Mouse (Mus musculus) heart, embryonic 10.5 days (tissue): ENCODE data around the gene Med22. TPM values are rescaled to one million over a fixed set of nuclear protein-coding genes. Genes with fewer than 3 reads are reported as not detected.

Source experiments
- DNase-seq: peaks from one replicate; pipeline ENCODE4 v3.0.0-alpha.2; 2017; ENCODE audit warnings: low spot score
- H3K27ac ChIP-seq: fragments of 300-500 bp; sonication (generic); 2 replicates; pipeline ENCODE4 v1.5.1; 2016; ENCODE audit warnings: mild to moderate bottlenecking
- H3K27me3 ChIP-seq: fragments of 300-500 bp; sonication (generic); 2 replicates; pipeline ENCODE4 v1.6.1; 2016; ENCODE audit warnings: mild to moderate bottlenecking; ENCODE audit not compliant: poor library complexity, insufficient read depth, severe bottlenecking
- H3K36me3 ChIP-seq: fragments of 300-500 bp; sonication (generic); 2 replicates; pipeline ENCODE4 v1.6.1; 2016; ENCODE audit warnings: mild to moderate bottlenecking, moderate library complexity
- H3K4me1 ChIP-seq: fragments of 300-500 bp; sonication (generic); 2 replicates; pipeline ENCODE4 v1.6.1; 2016; ENCODE audit warnings: mild to moderate bottlenecking
- H3K4me3 ChIP-seq: fragments of 300-500 bp; sonication (generic); 2 replicates; pipeline ENCODE4 v1.5.1; 2016; ENCODE audit warnings: mild to moderate bottlenecking, moderate library complexity
- H3K9me3 ChIP-seq: fragments of 300-500 bp; sonication (generic); 2 replicates; pipeline ENCODE4 v1.6.1; 2016; ENCODE audit warnings: mild to moderate bottlenecking, moderate library complexity
- WGBS: fragments of 180-500 bp; shearing (Covaris S2); methylation state at CpG from one replicate; pipeline ENCODE4 v1.1.7; 2016; 5-methylcytosine and 5-hydroxymethylcytosine counted together
- polyA plus RNA-seq: library from polyadenylated mRNA; unstranded; fragments of >200 nt; fragmentation: Nextera tagmentation; extraction: Ambion mirVana; gene quantifications from 2 replicates; pipeline ENCODE4 v1.2.1, GENCODE M21; 2016

Gene Med22
- polyA plus RNA-seq, 1 experiment from 2014 or later = 55.0 TPM

- peak; percentile 98 for DNase-seq
- Histone ChIP-seq H3K27me3 (no peaks in the 10 kb centered on the region), H3K27ac (peak within 1 kb of the TSS; percentile 95), H3K4me1 (peaks cover 32% of the 10 kb centered on the region), H3K4me3 (peak within 1 kb of the TSS; percentile 97), H3K9me3 (no peaks in the 10 kb centered on the region), H3K36me3 (peaks cover 33% of the 10 kb centered on the region)
- WGBS = 1% methylated on average over 69 of the region's 70 CpGs
Observed at GRCm38 (mm10) chr2:26933304-26934055, 23.0 kb upstream of the Med22 start, which contains the start of the genes Surf4 and Stkld1. Surf4 (minus strand) TSS chr2:26933928. Stkld1 (plus strand) TSS chr2:26934047.

- DNase-seq = peak; percentile 83
- Histone ChIP-seq H3K9me3 (no peaks in the 10 kb centered on the region), H3K4me3 (peak overlapping the region; percentile 97), H3K27ac (peak overlapping the region; percentile 95), H3K36me3 (peaks cover 41% of the 10 kb centered on the region), H3K27me3 (no peaks in the 10 kb centered on the region), H3K4me1 (peaks cover 35% of the 10 kb centered on the region)
- whole genome bisulfite sequencing = 1% methylated on average over 46 of the region's 49 CpGs
Observed at GRCm38 (mm10) chr2:26932473-26933303, 22.2 kb upstream of the Med22 start.

GRCm38 (mm10) chr2:26930390-26930789 is 19.9 kb upstream of the Med22 start:
- H3K9me3 ChIP-seq = no peaks in the 10 kb centered on the region
- peaks cover 64% of the 10 kb centered on the region for H3K36me3 ChIP-seq
- H3K27ac ChIP-seq = no peak overlapping the region
- WGBS = 62% methylated on average over 1 of the region's 1 CpGs
- H3K4me1 ChIP-seq = peaks cover 35% of the 10 kb centered on the region
- no peaks in the 10 kb centered on the region for H3K27me3 ChIP-seq
- no peak for DNase-seq
- no peak overlapping the region for H3K4me3 ChIP-seq

- peaks cover 89% of the 10 kb centered on the region for H3K36me3 ChIP-seq
- DNase-seq = no peak
- 83% methylated on average over 6 of the region's 6 CpGs for WGBS
- no peaks in the 10 kb centered on the region for H3K9me3 ChIP-seq
- peaks cover 30% of the 10 kb centered on the region for H3K4me1 ChIP-seq
- no peak overlapping the region for H3K27ac ChIP-seq
- H3K4me3 ChIP-seq = no peak overlapping the region
- no peaks in the 10 kb centered on the region for H3K27me3 ChIP-seq
Observed at GRCm38 (mm10) chr2:26927745-26928476, 17.4 kb upstream of the Med22 start.

GRCm38 (mm10) chr2:26921784-26922183 is 11.3 kb upstream of the Med22 start:
- no peaks in the 10 kb centered on the region for H3K27me3 ChIP-seq
- no peak overlapping the region for H3K4me3 ChIP-seq
- 74% methylated on average over 9 of the region's 9 CpGs for WGBS
- H3K36me3 ChIP-seq = peaks cover 91% of the 10 kb centered on the region
- no peak for DNase-seq
- H3K27ac ChIP-seq = no peak overlapping the region
- no peaks in the 10 kb centered on the region for H3K9me3 ChIP-seq
- peaks cover 15% of the 10 kb centered on the region for H3K4me1 ChIP-seq

- no peaks in the 10 kb centered on the region for H3K27me3 ChIP-seq
- H3K4me3 ChIP-seq = no peak overlapping the region
- H3K4me1 ChIP-seq = peaks cover 23% of the 10 kb centered on the region
- no peak for DNase-seq
- 89% methylated on average over 6 of the region's 6 CpGs for WGBS
- no peaks in the 10 kb centered on the region for H3K9me3 ChIP-seq
- peaks cover 76% of the 10 kb centered on the region for H3K36me3 ChIP-seq
- no peak overlapping the region for H3K27ac ChIP-seq
Observed at GRCm38 (mm10) chr2:26920190-26920855, 9.8 kb upstream of the Med22 start.

- Histone ChIP-seq H3K9me3 (no peaks in the 10 kb centered on the region), H3K4me3 (no peak overlapping the region), H3K4me1 (peaks cover 27% of the 10 kb centered on the region), H3K36me3 (peaks cover 71% of the 10 kb centered on the region), H3K27ac (no peak overlapping the region), H3K27me3 (no peaks in the 10 kb centered on the region)
- 83% methylated on average over 3 of the region's 3 CpGs for WGBS
- no peak for DNase-seq
Observed at GRCm38 (mm10) chr2:26919684-26920083, 9.2 kb upstream of the Med22 start.

GRCm38 (mm10) chr2:26916738-26917137 is 6.3 kb upstream of the Med22 start:
- 4% methylated on average over 13 of the region's 13 CpGs for WGBS
- H3K4me3 ChIP-seq = peak overlapping the region; percentile 76
- peaks cover 38% of the 10 kb centered on the region for H3K4me1 ChIP-seq
- H3K36me3 ChIP-seq = peaks cover 71% of the 10 kb centered on the region
- H3K9me3 ChIP-seq = no peaks in the 10 kb centered on the region
- no peaks in the 10 kb centered on the region for H3K27me3 ChIP-seq
- H3K27ac ChIP-seq = peak overlapping the region; percentile 90
- no peak for DNase-seq

- Histone ChIP-seq H3K27ac (peak within 1 kb of the TSS; percentile 90), H3K4me3 (peak within 1 kb of the TSS; percentile 76), H3K36me3 (peaks cover 70% of the 10 kb centered on the region), H3K27me3 (no peaks in the 10 kb centered on the region), H3K9me3 (no peaks in the 10 kb centered on the region), H3K4me1 (peaks cover 41% of the 10 kb centered on the region)
- 2% methylated on average over 47 of the region's 47 CpGs for WGBS
- DNase-seq = peak; percentile 94
Observed at GRCm38 (mm10) chr2:26915927-26916728, 5.7 kb upstream of the Med22 start, which contains the start of the genes Surf2 and Surf1. Surf2 (plus strand) TSS chr2:26916367. Surf1 (minus strand) TSS chr2:26916530.

GRCm38 (mm10) chr2:26914148-26914941 is 3.9 kb upstream of the Med22 start:
- H3K4me1 ChIP-seq = peaks cover 41% of the 10 kb centered on the region
- H3K9me3 ChIP-seq = no peaks in the 10 kb centered on the region
- WGBS = 61% methylated on average over 8 of the region's 8 CpGs
- peaks cover 52% of the 10 kb centered on the region for H3K36me3 ChIP-seq
- H3K27ac ChIP-seq = no peak overlapping the region
- H3K27me3 ChIP-seq = no peaks in the 10 kb centered on the region
- DNase-seq = no peak
- peak overlapping the region; percentile 76; the same call in 1 of the 2 replicates for H3K4me3 ChIP-seq
